Mouse (Mus musculus): Measurements from ENCODE around the gene Foxr1. TPM values are rescaled to one million over a fixed set of nuclear protein-coding genes. Genes with fewer than 3 reads are reported as not detected.
A peak's percentile ranks its signal among the peaks of the same experiment; 100 is the strongest.

Gene Foxr1
- total RNA-seq, 2 experiments from 2014 or later: not detected

DNA sequence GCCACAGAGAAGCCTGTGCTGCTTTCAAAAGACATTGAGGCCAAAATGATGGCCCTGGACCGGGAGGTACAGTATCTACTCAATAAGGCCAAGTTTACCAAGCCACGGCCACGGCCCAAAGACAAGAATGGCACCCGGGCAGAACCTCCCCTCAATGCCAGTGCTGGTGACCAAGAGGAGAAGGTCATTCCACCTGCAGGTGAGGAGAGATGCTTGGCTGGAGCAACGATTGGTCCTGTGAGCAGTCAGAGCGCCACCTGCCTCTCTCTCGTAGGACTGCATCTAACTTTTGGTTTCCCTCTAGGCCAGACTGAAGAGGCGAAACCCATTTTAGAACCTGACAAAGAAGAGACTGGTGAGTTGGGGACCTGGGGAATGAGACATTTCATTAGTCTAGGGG is 51.7 kb downstream of the Foxr1 start:
- peak; percentile 74 for ATAC-seq (replicated peaks; ENCODE audit: low FRiP score, low TSS enrichment, poor library complexity, severe bottlenecking)

DNA sequence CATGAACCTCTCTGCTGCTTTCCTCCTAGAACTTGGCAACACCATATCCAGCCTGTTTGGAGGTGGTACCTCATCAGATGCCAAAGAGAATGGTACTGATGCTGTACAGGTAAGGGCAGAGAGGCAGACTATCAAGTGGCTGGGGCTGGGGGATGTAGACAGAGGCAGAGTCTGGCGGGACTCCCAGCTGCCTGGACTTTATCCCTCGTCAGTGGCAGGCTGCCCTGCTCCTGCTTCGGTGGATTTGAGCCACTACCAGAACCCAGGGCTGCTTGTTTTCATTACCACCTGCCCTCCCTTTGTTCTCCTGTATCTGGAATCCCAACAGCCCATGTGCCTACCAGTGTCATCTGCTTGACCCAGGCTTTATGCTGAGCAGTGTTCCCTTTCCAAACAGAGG is 53.7 kb downstream of the Foxr1 start:
- no peak for ATAC-seq (replicated peaks; ENCODE audit: low FRiP score, low TSS enrichment, poor library complexity, severe bottlenecking)

- no peak for ATAC-seq (replicated peaks; ENCODE audit: low FRiP score, low TSS enrichment, poor library complexity, severe bottlenecking)
Observed at GRCm38 (mm10) chr9:44384596-44384995, 56.3 kb downstream of the Foxr1 start.

Other genes with a start within 250 kb of the Foxr1 start
- 36.5 and 38.8 TPM in 2 replicates for gene Cbl, start 207.1 kb downstream of the Foxr1 start, total RNA-seq (2014; fragmentation: Nextera tagmentation)
- 8.4 and 39.5 TPM in 2 replicates for gene Cbl, start 207.1 kb downstream of the Foxr1 start, total RNA-seq (2017)
- gene Ccdc153, start 200.5 kb downstream of the Foxr1 start, total RNA-seq (2014; fragmentation: Nextera tagmentation): not detected in 2 replicates
- gene Ccdc153, start 200.5 kb downstream of the Foxr1 start, total RNA-seq (2017): not detected in 2 replicates
- gene Pdzd3, start 189.7 kb downstream of the Foxr1 start, total RNA-seq (2014; fragmentation: Nextera tagmentation): not detected in 2 replicates
- gene Pdzd3, start 189.7 kb downstream of the Foxr1 start, total RNA-seq (2017): not detected in 2 replicates
- gene Nlrx1, start 172.5 kb downstream of the Foxr1 start, total RNA-seq (2014; fragmentation: Nextera tagmentation): 1.3 and 1.8 TPM in 2 replicates
- 0.80 and 3.1 TPM in 2 replicates for gene Nlrx1, start 172.5 kb downstream of the Foxr1 start, total RNA-seq (2017)
- 82.3 and 111 TPM in 2 replicates for gene Abcg4, start 152.5 kb downstream of the Foxr1 start, total RNA-seq (2014; fragmentation: Nextera tagmentation)
- gene Abcg4, start 152.5 kb downstream of the Foxr1 start, total RNA-seq (2017): 13.4 TPM in 2 replicates
- 25.3 and 43.7 TPM in 2 replicates for gene Hinfp, start 135.5 kb downstream of the Foxr1 start, total RNA-seq (2014; fragmentation: Nextera tagmentation)
- gene Hinfp, start 135.5 kb downstream of the Foxr1 start, total RNA-seq (2017): 11.3 and 16.2 TPM in 2 replicates
- 11.4 and 15.1 TPM in 2 replicates for gene C2cd2l, start 120.9 kb downstream of the Foxr1 start, total RNA-seq (2014; fragmentation: Nextera tagmentation)
- gene C2cd2l, start 120.9 kb downstream of the Foxr1 start, total RNA-seq (2017): 4.0 and 6.9 TPM in 2 replicates
- gene Dpagt1, start 115.1 kb downstream of the Foxr1 start, total RNA-seq (2014; fragmentation: Nextera tagmentation): 31.0 and 35.5 TPM in 2 replicates
- 7.9 and 10.1 TPM in 2 replicates for gene Dpagt1, start 115.1 kb downstream of the Foxr1 start, total RNA-seq (2017)
- 89.4 and 90.9 TPM in 2 replicates for gene H2afx, start 106.4 kb downstream of the Foxr1 start, total RNA-seq (2014; fragmentation: Nextera tagmentation)
- gene H2afx, start 106.4 kb downstream of the Foxr1 start, total RNA-seq (2017): 133 and 205 TPM in 2 replicates
- 498 and 537 TPM in 2 replicates for gene Hmbs, start 96.9 kb downstream of the Foxr1 start, total RNA-seq (2014; fragmentation: Nextera tagmentation)
- gene Hmbs, start 96.9 kb downstream of the Foxr1 start, total RNA-seq (2017): 135 and 240 TPM in 2 replicates
- 16.4 and 24.5 TPM in 2 replicates for gene Vps11, start 79.5 kb downstream of the Foxr1 start, total RNA-seq (2014; fragmentation: Nextera tagmentation)
- gene Vps11, start 79.5 kb downstream of the Foxr1 start, total RNA-seq (2017): 12.8 and 15.3 TPM in 2 replicates
- gene Hyou1, start 61.6 kb downstream of the Foxr1 start, total RNA-seq (2014; fragmentation: Nextera tagmentation): 45.1 and 45.6 TPM in 2 replicates
- gene Hyou1, start 61.6 kb downstream of the Foxr1 start, total RNA-seq (2017): 56.5 and 77.5 TPM in 2 replicates
- 20.5 and 32.2 TPM in 2 replicates for gene Slc37a4, start 44.3 kb downstream of the Foxr1 start, total RNA-seq (2014; fragmentation: Nextera tagmentation)
- 11.4 and 43.0 TPM in 2 replicates for gene Slc37a4, start 44.3 kb downstream of the Foxr1 start, total RNA-seq (2017)
- gene Rps25, start 34.0 kb downstream of the Foxr1 start, total RNA-seq (2014; fragmentation: Nextera tagmentation): 4,337 and 4,372 TPM in 2 replicates
- gene Rps25, start 34.0 kb downstream of the Foxr1 start, total RNA-seq (2017): 1,747 and 2,464 TPM in 2 replicates
- gene Trappc4, start 33.5 kb downstream of the Foxr1 start, total RNA-seq (2014; fragmentation: Nextera tagmentation): 71.6 and 116 TPM in 2 replicates
- gene Trappc4, start 33.5 kb downstream of the Foxr1 start, total RNA-seq (2017): 28.4 and 36.8 TPM in 2 replicates
- 51.4 and 56.1 TPM in 2 replicates for gene Ccdc84, start 22.6 kb downstream of the Foxr1 start, total RNA-seq (2014; fragmentation: Nextera tagmentation)
- 18.9 and 19.3 TPM in 2 replicates for gene Ccdc84, start 22.6 kb downstream of the Foxr1 start, total RNA-seq (2017)
- gene Upk2, start 13.8 kb upstream of the Foxr1 start, total RNA-seq (2014; fragmentation: Nextera tagmentation): not detected in 2 replicates
- gene Upk2, start 13.8 kb upstream of the Foxr1 start, total RNA-seq (2017): not detected in 2 replicates
- 4.8 and 5.5 TPM in 2 replicates for gene Bcl9l, start 41.7 kb upstream of the Foxr1 start, total RNA-seq (2014; fragmentation: Nextera tagmentation)
- 0.52 and 3.7 TPM in 2 replicates for gene Bcl9l, start 41.7 kb upstream of the Foxr1 start, total RNA-seq (2017)
- gene Cxcr5, start 120.7 kb upstream of the Foxr1 start, total RNA-seq (2014; fragmentation: Nextera tagmentation): 0.54 and 6.2 TPM in 2 replicates
- 0.08 and 1.8 TPM in 2 replicates for gene Cxcr5, start 120.7 kb upstream of the Foxr1 start, total RNA-seq (2017)
- gene Ddx6, start 163.8 kb upstream of the Foxr1 start, total RNA-seq (2014; fragmentation: Nextera tagmentation): 73.6 and 92.1 TPM in 2 replicates
- gene Ddx6, start 163.8 kb upstream of the Foxr1 start, total RNA-seq (2017): 76.4 and 93.3 TPM in 2 replicates
- not detected in 2 replicates for gene Treh, start 232.1 kb upstream of the Foxr1 start, total RNA-seq (2014; fragmentation: Nextera tagmentation)
- gene Treh, start 232.1 kb upstream of the Foxr1 start, total RNA-seq (2017): not detected in 2 replicates